Mouse (Mus musculus): ENCODE measurements around the gene Tlr3. TPM values are rescaled to one million over a fixed set of nuclear protein-coding genes. Genes with fewer than 3 reads are reported as not detected.

Tlr3 gene
- polyA plus RNA-seq, 1 experiment from 2014 or later: 0.92 TPM

- H3K27ac ChIP-seq (ENCODE audit: low read length): no peak overlapping the region
- H3K9ac ChIP-seq (ENCODE audit: low read depth, low read length): no peak overlapping the region
- no peak for ATAC-seq (ENCODE audit: low read depth)
- H3K9me3 ChIP-seq (replicated peaks; ENCODE audit: control insufficient read depth, low read length): no peaks in the 10 kb centered on the region
- no peaks in the 10 kb centered on the region for H3K36me3 ChIP-seq (ENCODE audit: control insufficient read depth, insufficient read depth)
- H3K4me3 ChIP-seq (ENCODE audit: low read depth, low read length): no peak overlapping the region
- no peaks in the 10 kb centered on the region for H3K27me3 ChIP-seq (ENCODE audit: control insufficient read depth, insufficient read depth, low read depth, low read length)
- H3K4me2 ChIP-seq (ENCODE audit: low read depth, low read length): no peak overlapping the region
- 46% methylated on average over 6 of the region's 6 CpGs for WGBS (ENCODE audit: insufficient replicate concordance)
- H3K4me1 ChIP-seq (ENCODE audit: control insufficient read depth, low read depth, low read length): no peaks in the 10 kb centered on the region
Observed at GRCm38 (mm10) chr8:45362323-45362722, 48.6 kb downstream of the Tlr3 start.

GRCm38 (mm10) chr8:45359091-45359605, 51.7 kb downstream of the Tlr3 start:
- no peak overlapping the region for H3K9ac ChIP-seq (ENCODE audit: low read depth, low read length)
- no peaks in the 10 kb centered on the region for H3K36me3 ChIP-seq (ENCODE audit: control insufficient read depth, insufficient read depth)
- H3K27ac ChIP-seq (ENCODE audit: low read length): no peak overlapping the region
- ATAC-seq (ENCODE audit: low read depth): no peak
- 56% methylated on average over 6 of the region's 6 CpGs for WGBS (ENCODE audit: insufficient replicate concordance)
- no peak overlapping the region for H3K4me2 ChIP-seq (ENCODE audit: low read depth, low read length)
- no peaks in the 10 kb centered on the region for H3K27me3 ChIP-seq (ENCODE audit: control insufficient read depth, insufficient read depth, low read depth, low read length)
- H3K4me1 ChIP-seq (ENCODE audit: control insufficient read depth, low read depth, low read length): no peaks in the 10 kb centered on the region
- H3K4me3 ChIP-seq (ENCODE audit: low read depth, low read length): no peak overlapping the region
- no peaks in the 10 kb centered on the region for H3K9me3 ChIP-seq (replicated peaks; ENCODE audit: control insufficient read depth, low read length)

- Histone ChIP-seq H3K27me3 (ENCODE audit: control insufficient read depth, insufficient read depth, low read depth, low read length) (no peaks in the 10 kb centered on the region), H3K4me2 (ENCODE audit: low read depth, low read length) (peak overlapping the region; percentile 55), H3K36me3 (ENCODE audit: control insufficient read depth, insufficient read depth) (no peaks in the 10 kb centered on the region), H3K9me3 (replicated peaks; ENCODE audit: control insufficient read depth, low read length) (no peaks in the 10 kb centered on the region), H3K4me1 (ENCODE audit: control insufficient read depth, low read depth, low read length) (no peaks in the 10 kb centered on the region), H3K4me3 (ENCODE audit: low read depth, low read length) (peak overlapping the region; percentile 61), H3K9ac (ENCODE audit: low read depth, low read length) (peak overlapping the region; percentile 43), H3K27ac (ENCODE audit: low read length) (no peak overlapping the region)
- 6% methylated on average over 49 of the region's 49 CpGs for WGBS (ENCODE audit: insufficient replicate concordance)
- ATAC-seq (ENCODE audit: low read depth): peak; percentile 46; the same call in 1 of the 2 replicates
Observed at GRCm38 (mm10) chr8:45358132-45358918, 52.6 kb downstream of the Tlr3 start.

DNA sequence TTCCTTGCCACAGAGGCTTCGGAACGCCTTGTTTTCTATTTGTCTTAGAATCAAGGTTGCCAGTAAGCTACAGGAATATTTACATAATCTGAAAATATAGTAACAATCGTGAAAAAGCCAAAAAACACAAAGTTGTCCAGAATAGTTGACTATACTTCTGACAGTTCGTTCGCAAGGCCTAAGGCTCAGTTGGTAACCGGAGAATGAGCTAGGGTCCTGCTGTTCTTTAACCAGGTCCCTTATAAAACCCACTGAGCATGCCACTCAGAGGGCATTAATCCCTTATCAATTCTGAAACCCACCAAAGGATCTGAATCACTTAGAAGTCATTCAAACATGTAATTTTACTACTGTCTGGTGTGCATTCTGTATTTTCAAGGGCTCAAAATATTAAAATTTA, 55.1 kb downstream of the Tlr3 start:
- H3K36me3 ChIP-seq (ENCODE audit: control insufficient read depth, insufficient read depth): no peaks in the 10 kb centered on the region; the same call in 1 of the 2 replicates
- H3K9ac ChIP-seq (ENCODE audit: low read depth, low read length): no peak overlapping the region
- no peak overlapping the region for H3K27ac ChIP-seq (ENCODE audit: low read length)
- no peaks in the 10 kb centered on the region for H3K27me3 ChIP-seq (ENCODE audit: control insufficient read depth, insufficient read depth, low read depth, low read length)
- WGBS (ENCODE audit: insufficient replicate concordance): 69% methylated on average over 6 of the region's 6 CpGs
- H3K4me1 ChIP-seq (ENCODE audit: control insufficient read depth, low read depth, low read length): no peaks in the 10 kb centered on the region
- ATAC-seq (ENCODE audit: low read depth): no peak
- H3K4me3 ChIP-seq (ENCODE audit: low read depth, low read length): no peak overlapping the region
- no peak overlapping the region for H3K4me2 ChIP-seq (ENCODE audit: low read depth, low read length)
- H3K9me3 ChIP-seq (replicated peaks; ENCODE audit: control insufficient read depth, low read length): no peaks in the 10 kb centered on the region

Other genes with a start within 250 kb of the Tlr3 start
- gene F11, start 149.0 kb downstream of the Tlr3 start, polyA plus RNA-seq (2015; fragmentation: Nextera tagmentation; extraction: Ambion mirVana): 51.0 and 56.3 TPM in 2 replicates
- gene Klkb1, start 116.2 kb downstream of the Tlr3 start, polyA plus RNA-seq (2015; fragmentation: Nextera tagmentation; extraction: Ambion mirVana): 13.9 and 18.1 TPM in 2 replicates
- gene Gm45753, start 102.6 kb downstream of the Tlr3 start, polyA plus RNA-seq (2015; fragmentation: Nextera tagmentation; extraction: Ambion mirVana): 21.6 and 26.5 TPM in 2 replicates
- 6.4 and 6.5 TPM in 2 replicates for gene Cyp4v3, start 77.9 kb downstream of the Tlr3 start, polyA plus RNA-seq (2015; fragmentation: Nextera tagmentation; extraction: Ambion mirVana)
- 1.6 and 1.8 TPM in 2 replicates for gene Fam149a, start 28.8 kb downstream of the Tlr3 start, polyA plus RNA-seq (2015; fragmentation: Nextera tagmentation; extraction: Ambion mirVana)
- gene Sorbs2, start 96.7 kb upstream of the Tlr3 start, polyA plus RNA-seq (2015; fragmentation: Nextera tagmentation; extraction: Ambion mirVana): 12.7 and 13.7 TPM in 2 replicates